Mouse (Mus musculus) intestine, embryonic 15.5 days (tissue): ENCODE results near the gene Tbc1d24. TPM values are rescaled to one million over a fixed set of nuclear protein-coding genes. Genes with fewer than 3 reads are reported as not detected.

ENCODE experiments used
- ATAC-seq: fragments of 200-750 bp; cut with Nextera tagmentation; 2 replicates; pipeline ENCODE4 v1.8.0; 2017; ENCODE audit warnings: moderate TSS enrichment, moderate library complexity
- H3K27ac ChIP-seq: fragments of 300-500 bp; sonication (generic); 2 replicates; pipeline ENCODE4 v1.5.1; 2015; ENCODE audit warnings: mild to moderate bottlenecking, inconsistent platforms
- H3K27me3 ChIP-seq: fragments of 300-500 bp; sonication (generic); replicated peaks from 2 replicates; pipeline ENCODE4 v1.6.1; 2015; ENCODE audit warnings: inconsistent platforms
- H3K36me3 ChIP-seq: fragments of 300-500 bp; sonication (generic); 2 replicates; pipeline ENCODE4 v1.6.1; 2015; ENCODE audit warnings: inconsistent platforms
- H3K4me1 ChIP-seq: fragments of 300-500 bp; sonication (generic); replicated peaks from 2 replicates; pipeline ENCODE4 v1.6.1; 2015; ENCODE audit warnings: inconsistent platforms
- H3K4me2 ChIP-seq: fragments of 300-500 bp; sonication (generic); replicated peaks from 2 replicates; pipeline ENCODE4 v1.6.1; 2015; ENCODE audit warnings: mild to moderate bottlenecking, inconsistent platforms
- H3K4me3 ChIP-seq: fragments of 300-500 bp; sonication (generic); replicated peaks from 2 replicates; pipeline ENCODE4 v1.5.1; 2015; ENCODE audit warnings: inconsistent platforms
- H3K9ac ChIP-seq: fragments of 300-500 bp; sonication (generic); 2 replicates; pipeline ENCODE4 v1.6.1; 2015; ENCODE audit warnings: inconsistent platforms
- H3K9me3 ChIP-seq: fragments of 300-500 bp; sonication (generic); 2 replicates; pipeline ENCODE4 v1.6.1; 2016; ENCODE audit warnings: inconsistent platforms
- WGBS: fragments of 180-500 bp; shearing (Covaris S2); methylation state at CpG from one replicate; pipeline ENCODE4 v1.1.7; 2015; 5-methylcytosine and 5-hydroxymethylcytosine counted together
- polyA plus RNA-seq: library from polyadenylated mRNA; unstranded; fragments of >200 nt; fragmentation: Nextera tagmentation; extraction: Ambion mirVana; gene quantifications from 2 replicates; pipeline ENCODE4 v1.2.1, GENCODE M21; 2015

Tbc1d24 gene
- polyA plus RNA-seq, 1 experiment from 2014 or later = 4.7 TPM

DNA sequence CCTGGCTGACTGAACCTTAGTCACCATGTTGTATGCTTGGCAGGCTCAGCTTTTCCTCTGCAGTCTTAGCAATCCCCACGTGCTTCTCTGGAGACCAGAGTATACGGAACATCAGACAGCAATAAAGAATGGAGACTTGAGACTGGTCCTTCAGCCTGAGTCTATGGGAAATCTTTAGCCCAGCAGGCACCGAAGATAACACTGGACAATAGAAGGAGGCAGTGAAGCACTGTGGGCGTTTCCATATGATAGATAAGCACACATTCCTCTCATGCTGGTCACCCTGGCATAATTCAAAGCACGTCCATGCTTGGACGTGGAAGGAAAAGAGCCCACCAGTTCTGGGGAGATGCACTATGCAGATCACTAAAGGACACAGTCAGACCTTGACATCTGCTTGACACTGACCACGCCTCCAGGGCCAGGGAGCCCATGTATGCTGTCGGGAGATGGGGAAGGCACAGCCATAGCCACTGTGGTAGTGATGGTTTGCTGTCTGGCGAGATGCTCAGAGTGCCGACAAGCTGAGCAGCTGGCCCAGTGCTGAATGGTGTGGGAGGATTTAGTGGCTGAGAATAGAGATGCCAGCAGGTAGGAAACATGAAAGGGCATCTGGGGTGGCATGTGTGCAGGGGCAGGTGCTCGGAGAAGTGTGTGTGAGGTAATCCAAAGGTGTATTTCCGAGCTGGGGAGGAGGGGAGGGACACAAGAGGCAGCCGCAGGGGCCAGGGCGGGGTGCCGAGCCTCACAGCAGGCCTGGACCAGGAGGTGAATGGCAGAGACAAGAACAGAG lies 8.1 kb downstream of the Tbc1d24 start:
- H3K4me2 ChIP-seq = no peak overlapping the region
- no peaks in the 10 kb centered on the region for H3K36me3 ChIP-seq
- no peak overlapping the region for H3K4me3 ChIP-seq
- no peak for ATAC-seq
- H3K27ac ChIP-seq = no peak overlapping the region
- H3K27me3 ChIP-seq = no peaks in the 10 kb centered on the region
- no peaks in the 10 kb centered on the region for H3K9me3 ChIP-seq
- 58% methylated on average over 15 of the region's 15 CpGs for WGBS
- H3K4me1 ChIP-seq = peaks cover 13% of the 10 kb centered on the region; the same call in 1 of the 2 replicates
- no peak overlapping the region for H3K9ac ChIP-seq

DNA sequence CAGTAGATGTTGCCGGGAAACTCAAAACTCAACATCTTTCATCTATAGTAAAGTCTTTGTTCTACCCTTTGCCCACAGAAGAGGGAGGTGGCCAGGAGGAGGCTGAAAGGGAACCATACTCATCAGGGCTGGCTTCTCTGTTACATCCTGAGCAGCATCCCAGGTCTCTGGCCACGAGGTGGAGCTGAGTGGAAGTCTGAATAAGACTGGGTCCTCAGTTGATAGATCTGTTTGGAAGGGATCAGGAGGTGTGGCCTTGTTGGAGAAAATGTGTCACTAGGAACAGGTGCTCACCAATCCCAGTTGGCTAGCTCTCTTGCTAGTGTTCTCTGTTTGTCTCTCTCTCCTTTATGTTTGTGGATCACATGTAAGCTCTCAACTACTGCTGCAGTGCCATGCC lies 10.0 kb downstream of the Tbc1d24 start:
- ATAC-seq = no peak
- Histone ChIP-seq H3K4me1 (0 out of 2 replicates have a peak, but pooled peaks cover under 1% of the 10 kb centered on the region), H3K4me3 (no peak overlapping the region), H3K36me3 (no peaks in the 10 kb centered on the region), H3K9me3 (no peaks in the 10 kb centered on the region), H3K4me2 (no peak overlapping the region), H3K27me3 (no peaks in the 10 kb centered on the region), H3K27ac (no peak overlapping the region), H3K9ac (no peak overlapping the region)
- 60% methylated on average over 2 of the region's 2 CpGs for WGBS

GRCm38 (mm10) chr17:24193769-24194168 lies 11.6 kb downstream of the Tbc1d24 start:
- Histone ChIP-seq H3K36me3 (no peaks in the 10 kb centered on the region), H3K27ac (no peak overlapping the region), H3K27me3 (no peaks in the 10 kb centered on the region), H3K9ac (no peak overlapping the region), H3K4me3 (no peak overlapping the region), H3K4me2 (no peak overlapping the region), H3K4me1 (no peaks in the 10 kb centered on the region), H3K9me3 (no peaks in the 10 kb centered on the region)
- no peak for ATAC-seq
- WGBS = 81% methylated on average over 5 of the region's 5 CpGs

- Histone ChIP-seq H3K9me3 (no peaks in the 10 kb centered on the region), H3K4me1 (no peaks in the 10 kb centered on the region), H3K27ac (no peak overlapping the region), H3K27me3 (no peaks in the 10 kb centered on the region), H3K4me2 (no peak overlapping the region), H3K4me3 (no peak overlapping the region), H3K9ac (no peak overlapping the region), H3K36me3 (no peaks in the 10 kb centered on the region)
- 82% methylated on average over 8 of the region's 8 CpGs for WGBS
- no peak for ATAC-seq
These were observed 12.1 kb downstream of the Tbc1d24 start for GRCm38 (mm10) chr17:24193268-24193667.

GRCm38 (mm10) chr17:24192848-24193247 lies 12.5 kb downstream of the Tbc1d24 start:
- Histone ChIP-seq H3K4me1 (no peaks in the 10 kb centered on the region), H3K9me3 (no peaks in the 10 kb centered on the region), H3K9ac (no peak overlapping the region), H3K4me3 (no peak overlapping the region), H3K27me3 (no peaks in the 10 kb centered on the region), H3K27ac (no peak overlapping the region), H3K36me3 (0 out of 2 replicates have a peak, but pooled peaks cover 2% of the 10 kb centered on the region), H3K4me2 (no peak overlapping the region)
- no peak for ATAC-seq
- WGBS = 77% methylated on average over 8 of the region's 8 CpGs

GRCm38 (mm10) chr17:24191481-24191880 lies 13.9 kb downstream of the Tbc1d24 start:
- 71% methylated on average over 4 of the region's 4 CpGs for WGBS
- H3K9ac ChIP-seq = no peak overlapping the region
- no peaks in the 10 kb centered on the region for H3K4me1 ChIP-seq
- no peak overlapping the region for H3K4me3 ChIP-seq
- H3K4me2 ChIP-seq = no peak overlapping the region
- no peak for ATAC-seq
- no peaks in the 10 kb centered on the region for H3K9me3 ChIP-seq
- H3K36me3 ChIP-seq = 0 out of 2 replicates have a peak, but pooled peaks cover 2% of the 10 kb centered on the region
- H3K27ac ChIP-seq = no peak overlapping the region
- no peaks in the 10 kb centered on the region for H3K27me3 ChIP-seq

- Histone ChIP-seq H3K4me3 (no peak overlapping the region), H3K36me3 (0 out of 2 replicates have a peak, but pooled peaks cover 2% of the 10 kb centered on the region), H3K4me2 (no peak overlapping the region), H3K27me3 (no peaks in the 10 kb centered on the region), H3K9me3 (no peaks in the 10 kb centered on the region), H3K27ac (no peak overlapping the region), H3K9ac (no peak overlapping the region), H3K4me1 (no peaks in the 10 kb centered on the region)
- 82% methylated on average over 2 of the region's 2 CpGs for WGBS
- ATAC-seq = no peak
These were observed 14.4 kb downstream of the Tbc1d24 start for GRCm38 (mm10) chr17:24190934-24191333.

DNA sequence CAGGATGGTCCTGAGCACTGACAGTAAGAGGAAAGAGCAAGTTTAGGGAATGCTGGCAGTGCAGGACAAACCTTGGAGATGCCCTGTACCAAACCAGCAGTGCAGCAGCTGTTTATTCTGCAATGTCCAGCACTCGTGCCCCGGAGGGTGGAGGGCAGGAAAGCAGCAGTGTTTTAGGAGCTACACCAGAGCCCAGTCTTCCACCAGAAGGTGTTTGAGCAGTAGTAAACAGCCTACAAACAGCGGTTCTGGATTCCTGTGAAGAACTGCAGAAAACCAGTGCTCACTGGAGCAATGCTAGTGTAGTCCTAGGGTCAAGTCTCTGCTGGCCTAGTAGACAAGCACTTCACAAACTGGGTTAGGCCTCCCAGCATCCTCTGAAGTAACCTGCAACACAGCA lies 31.1 kb downstream of the Tbc1d24 start:
- no peak overlapping the region for H3K4me3 ChIP-seq
- H3K9ac ChIP-seq = no peak overlapping the region
- ATAC-seq = no peak
- H3K4me2 ChIP-seq = no peak overlapping the region
- 78% methylated on average over 3 of the region's 3 CpGs for WGBS
- no peaks in the 10 kb centered on the region for H3K27me3 ChIP-seq
- no peak overlapping the region for H3K27ac ChIP-seq
- H3K4me1 ChIP-seq = no peaks in the 10 kb centered on the region; the same call in 1 of the 2 replicates
- H3K9me3 ChIP-seq = no peaks in the 10 kb centered on the region
- H3K36me3 ChIP-seq = no peaks in the 10 kb centered on the region

DNA sequence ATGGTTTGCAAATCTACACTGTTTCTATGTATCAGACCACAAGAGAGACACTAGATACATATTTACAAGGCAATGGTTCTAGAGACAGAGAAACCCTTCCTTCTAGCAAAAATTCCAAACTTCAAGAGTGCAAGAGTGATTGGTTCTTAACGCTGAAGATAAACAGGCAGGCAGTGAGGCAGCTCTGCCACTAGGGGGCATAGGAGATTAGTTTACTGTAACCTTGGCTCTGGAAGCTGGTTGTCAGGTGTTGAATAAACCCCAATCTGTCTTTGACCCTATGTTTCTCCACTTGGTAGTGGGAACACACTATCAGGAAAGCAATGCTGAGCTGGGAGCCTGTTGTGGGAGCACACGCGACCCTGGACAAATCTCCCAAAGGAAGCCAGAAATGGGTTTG lies 31.9 kb downstream of the Tbc1d24 start:
- Histone ChIP-seq H3K9me3 (no peaks in the 10 kb centered on the region), H3K4me3 (no peak overlapping the region), H3K9ac (no peak overlapping the region), H3K27ac (no peak overlapping the region), H3K36me3 (no peaks in the 10 kb centered on the region), H3K4me2 (no peak overlapping the region), H3K4me1 (no peaks in the 10 kb centered on the region; the same call in 1 of the 2 replicates), H3K27me3 (no peaks in the 10 kb centered on the region)
- 0% methylated on average over 3 of the region's 3 CpGs for WGBS
- ATAC-seq = no peak

GRCm38 (mm10) chr17:24171738-24172137 lies 33.6 kb downstream of the Tbc1d24 start:
- Histone ChIP-seq H3K4me3 (no peak overlapping the region), H3K36me3 (no peaks in the 10 kb centered on the region), H3K9ac (no peak overlapping the region), H3K9me3 (no peaks in the 10 kb centered on the region), H3K4me2 (no peak overlapping the region), H3K27ac (no peak overlapping the region), H3K4me1 (peaks cover 11% of the 10 kb centered on the region), H3K27me3 (no peaks in the 10 kb centered on the region)
- WGBS = 85% methylated on average over 4 of the region's 4 CpGs
- ATAC-seq = no peak

GRCm38 (mm10) chr17:24170729-24171128 lies 34.6 kb downstream of the Tbc1d24 start:
- Histone ChIP-seq H3K27me3 (no peaks in the 10 kb centered on the region), H3K4me1 (peaks cover 11% of the 10 kb centered on the region), H3K9ac (no peak overlapping the region), H3K4me3 (no peak overlapping the region), H3K36me3 (0 out of 2 replicates have a peak, but pooled peaks cover 2% of the 10 kb centered on the region), H3K9me3 (no peaks in the 10 kb centered on the region), H3K27ac (no peak overlapping the region), H3K4me2 (no peak overlapping the region)
- ATAC-seq = no peak
- WGBS = 81% methylated on average over 5 of the region's 5 CpGs

GRCm38 (mm10) chr17:24170125-24170524 lies 35.2 kb downstream of the Tbc1d24 start:
- Histone ChIP-seq H3K4me3 (peak overlapping the region; percentile 86), H3K4me2 (peak overlapping the region; percentile 87), H3K36me3 (peaks cover 6% of the 10 kb centered on the region; the same call in 1 of the 2 replicates), H3K27ac (peak overlapping the region; percentile 97), H3K9me3 (no peaks in the 10 kb centered on the region), H3K4me1 (peaks cover 13% of the 10 kb centered on the region), H3K27me3 (no peaks in the 10 kb centered on the region), H3K9ac (peak overlapping the region; percentile 89)
- WGBS = 53% methylated on average over 3 of the region's 3 CpGs
- no peak for ATAC-seq
